Comparison of ENCODE assay signal across 8 mouse cellular contexts in genomic region chr1:63110536-63111285, GRCm38 (mm10). TPM values are rescaled to one million over a fixed set of nuclear protein-coding genes. Genes with fewer than 3 reads are reported as not detected.
DNase-seq lines count a peak whose midpoint lies in the region; ATAC-seq lines count a peak whose summit lies in the region.
"Had no signal": no experiment of that assay in that cellular context is flagged by ENCODE, and none has a peak within 500 bp of the region (broad histone marks: within the 10 kb centered on the region; RNA-seq: fewer than 3 reads in every experiment).

No protein-coding gene starts in this region.

- H3K4me3 ChIP-seq in kidney, embryonic 16.5 days (ENCODE audit: low read length), result no peak overlapping the region
- H3K4me3 ChIP-seq: neural tube, embryonic 12.5 days had no signal

- DNase-seq in left cerebral cortex, postnatal 4 days, result peak; percentile 40
- no peak for DNase-seq in left cerebral cortex, adult 8-10 months (ENCODE audit: low spot score in 2 of 2)
- peak; percentile 95 for DNase-seq in R1 (ENCODE audit: low read depth, low spot score)
- DNase-seq in embryo, embryonic 10.5 days (ENCODE audit: low spot score), result peak; percentile 64
- DNase-seq in natural killer cell, adult 2 months (ENCODE audit: low spot score in 2 of 2), result peak; percentile 58 to 75
- DNase-seq in urinary bladder, postnatal 10 days (ENCODE audit: low spot score), result no peak

- H3K27me3 ChIP-seq in kidney, embryonic 16.5 days (ENCODE audit: insufficient read depth, low read length), result no peaks in the 10 kb centered on the region
- H3K27me3 ChIP-seq: neural tube, embryonic 12.5 days had no signal

- no peak overlapping the region for H3K4me2 ChIP-seq in kidney, embryonic 16.5 days (replicated peaks; ENCODE audit: low read depth, low read length)
- H3K4me2 ChIP-seq: neural tube, embryonic 12.5 days had no signal

- H3K27ac ChIP-seq in kidney, embryonic 16.5 days (ENCODE audit: low read length), result peak overlapping the region; percentile 61; the same call in 1 of the 2 replicates
- H3K27ac ChIP-seq: neural tube, embryonic 12.5 days had no signal

- peaks cover 40% of the 10 kb centered on the region for H3K4me1 ChIP-seq in kidney, embryonic 16.5 days (ENCODE audit: insufficient read depth, low read length)

- H3K9ac ChIP-seq in kidney, embryonic 16.5 days (replicated peaks; ENCODE audit: low read length), result peak overlapping the region; percentile 60
- H3K9ac ChIP-seq: neural tube, embryonic 12.5 days had no signal

- intact Hi-C loops in left cerebral cortex, postnatal 4 days (cut with DNase I), result no loop called here

- 42% methylated on average over 7 of the region's 7 CpGs for WGBS in kidney, embryonic 16.5 days

- no peak for ATAC-seq in kidney, embryonic 16.5 days (ENCODE audit: low FRiP score, low TSS enrichment)

- no peaks in the 10 kb centered on the region for H3K36me3 ChIP-seq in kidney, embryonic 16.5 days (ENCODE audit: insufficient read depth, low read length)
- H3K36me3 ChIP-seq: neural tube, embryonic 12.5 days had no signal

- no peaks in the 10 kb centered on the region for H3K9me3 ChIP-seq in kidney, embryonic 16.5 days (ENCODE audit: low read length)
- H3K9me3 ChIP-seq: neural tube, embryonic 12.5 days had no signal

RNA-seq across cellular contexts. Expression of gene Ino80d, which starts 3.8 kb away (rescaled TPM):
- total RNA-seq in left cerebral cortex, postnatal 4 days (2021), result 10 to 100 TPM; 32.0 to 32.7 TPM
- 10 to 100 TPM; 25.6 to 32.7 (median 28.8) TPM for total RNA-seq in left cerebral cortex, adult 8-10 months (2022)
- 9.5 and 10.6 TPM in 2 replicates for polyA plus RNA-seq in kidney, embryonic 16.5 days (2015; fragmentation: Nextera tagmentation; extraction: Ambion mirVana)

Comparison
In these comparisons a context has a peak if more than half of its experiments do, and no peak if none do; other contexts are left out.
1. DNase-seq: peak in left cerebral cortex, postnatal 4 days (single experiment), R1 (single experiment), embryo, embryonic 10.5 days (single experiment) and natural killer cell, adult 2 months (2 of 2); none in left cerebral cortex, adult 8-10 months (0 of 2) and urinary bladder, postnatal 10 days (single experiment).